Mouse (Mus musculus) right cerebral cortex, adult 2 months (tissue): ENCODE measurements around the gene Znrf3.

Source experiments
- DNase-seq, 2 experiments: peaks; one replicate each; pipeline ENCODE4 v3.0.0; 2021 to 2022; ENCODE audit warnings: low spot score in 2 of 2

Znrf3 gene

GRCm38 (mm10) chr11:5242158-5242557 lies 202.5 kb downstream of the Znrf3 start:
- DNase-seq, result no peak

- no peak for DNase-seq
Measured at GRCm38 (mm10) chr11:5239706-5240690, 204.6 kb downstream of the Znrf3 start.
